Mouse (Mus musculus): ENCODE data around the gene Hk3. TPM values are rescaled to one million over a fixed set of nuclear protein-coding genes. Genes with fewer than 3 reads are reported as not detected.

The Hk3 gene
- polyA plus RNA-seq, 1 experiment from 2014 or later, result 0.87 TPM

GRCm38 (mm10) chr13:55000433-55000832, 20.8 kb downstream of the Hk3 start:
- Histone ChIP-seq H3K27me3 (peaks cover 48% of the 10 kb centered on the region), H3K36me3 (peaks cover 26% of the 10 kb centered on the region)
- 86% methylated on average over 10 of the region's 10 CpGs for WGBS

DNA sequence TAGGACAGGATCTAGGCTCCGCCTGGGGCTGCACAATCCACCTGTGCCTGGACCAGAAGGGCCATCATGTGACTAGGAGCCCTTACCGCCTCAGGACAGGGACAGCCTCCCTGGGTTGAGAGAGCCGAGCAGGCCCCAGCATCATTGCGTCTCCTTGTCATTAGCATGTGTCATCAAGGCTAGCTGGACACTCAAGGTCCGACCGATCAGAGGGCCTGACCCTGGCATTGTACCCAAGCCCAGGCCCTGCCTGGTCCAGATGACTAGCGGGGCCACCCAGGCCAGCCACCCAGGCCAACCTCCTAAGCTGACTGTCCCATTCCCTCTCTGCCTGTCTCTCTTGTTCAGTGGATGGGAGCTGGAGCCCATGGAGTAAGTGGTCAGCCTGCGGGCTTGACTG, 23.6 kb downstream of the Hk3 start:
- H3K27ac ChIP-seq, result no peak overlapping the region
- peaks cover 14% of the 10 kb centered on the region; the same call in 1 of the 2 replicates for H3K36me3 ChIP-seq
- no peak for ATAC-seq
- peaks cover 33% of the 10 kb centered on the region for H3K27me3 ChIP-seq
- 84% methylated on average over 8 of the region's 8 CpGs for WGBS
- no peak overlapping the region for H3K4me2 ChIP-seq (replicated peaks)
- peaks cover 34% of the 10 kb centered on the region for H3K4me1 ChIP-seq (replicated peaks)
- H3K4me3 ChIP-seq (replicated peaks), result no peak overlapping the region
- H3K9ac ChIP-seq (replicated peaks), result no peak overlapping the region
- H3K9me3 ChIP-seq, result no peaks in the 10 kb centered on the region

More at GRCm38 (mm10) chr13:55000433-55000832, 20.8 kb downstream of the Hk3 start:
- Histone ChIP-seq H3K9me3 (no peaks in the 10 kb centered on the region), H3K4me2 (replicated peaks) (no peak overlapping the region), H3K27ac (no peak overlapping the region), H3K4me1 (replicated peaks) (peaks cover 17% of the 10 kb centered on the region), H3K9ac (replicated peaks) (no peak overlapping the region), H3K4me3 (replicated peaks) (no peak overlapping the region)
- ATAC-seq, result no peak

- ATAC-seq, result peak; percentile 27; the same call in 1 of the 2 replicates
- WGBS, result 48% methylated on average over 6 of the region's 6 CpGs
- H3K27me3 ChIP-seq, result peaks cover 36% of the 10 kb centered on the region
- peaks cover 9% of the 10 kb centered on the region for H3K36me3 ChIP-seq
- H3K27ac ChIP-seq, result peak overlapping the region; percentile 78; the same call in 1 of the 2 replicates
- H3K9me3 ChIP-seq, result no peaks in the 10 kb centered on the region
- peaks cover 34% of the 10 kb centered on the region for H3K4me1 ChIP-seq (replicated peaks)
- H3K4me2 ChIP-seq (replicated peaks), result no peak overlapping the region
- no peak overlapping the region for H3K4me3 ChIP-seq (replicated peaks)
- H3K9ac ChIP-seq (replicated peaks), result no peak overlapping the region
Observed at GRCm38 (mm10) chr13:54995161-54995560, 26.0 kb downstream of the Hk3 start.

DNA sequence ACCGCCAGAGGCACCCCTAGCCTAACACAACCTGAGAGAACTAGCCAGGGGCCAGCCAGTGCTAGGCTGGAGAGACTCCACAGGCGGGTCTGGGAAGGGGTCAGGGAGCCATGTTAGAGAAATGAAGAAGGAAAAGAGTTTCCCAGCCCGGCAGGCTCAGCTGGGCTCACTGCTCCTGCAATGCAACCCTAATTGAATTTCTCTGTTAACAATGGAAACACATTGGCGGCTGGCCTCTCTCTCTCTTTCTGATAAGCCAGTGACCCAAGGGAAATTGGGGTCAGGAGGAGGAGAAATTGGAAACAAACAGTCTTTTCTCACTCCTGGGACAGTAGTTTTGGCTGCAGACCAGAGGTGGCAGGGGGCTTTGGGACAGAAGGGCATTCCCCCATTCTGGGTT, 26.6 kb downstream of the Hk3 start:
- Histone ChIP-seq H3K27ac (peak overlapping the region; percentile 78), H3K9ac (replicated peaks) (no peak overlapping the region), H3K4me1 (replicated peaks) (peaks cover 38% of the 10 kb centered on the region), H3K9me3 (no peaks in the 10 kb centered on the region), H3K36me3 (peaks cover 3% of the 10 kb centered on the region), H3K27me3 (peaks cover 31% of the 10 kb centered on the region), H3K4me3 (replicated peaks) (no peak overlapping the region), H3K4me2 (replicated peaks) (no peak overlapping the region)
- WGBS, result 4% methylated on average over 4 of the region's 4 CpGs
- peak; percentile 18 for ATAC-seq

- no peak overlapping the region for H3K4me2 ChIP-seq (replicated peaks)
- no peak overlapping the region for H3K27ac ChIP-seq
- H3K36me3 ChIP-seq, result no peaks in the 10 kb centered on the region; the same call in 1 of the 2 replicates
- no peak overlapping the region for H3K4me3 ChIP-seq (replicated peaks)
- H3K9ac ChIP-seq (replicated peaks), result no peak overlapping the region
- H3K27me3 ChIP-seq, result peaks cover 32% of the 10 kb centered on the region
- no peaks in the 10 kb centered on the region for H3K9me3 ChIP-seq
- peaks cover 42% of the 10 kb centered on the region for H3K4me1 ChIP-seq (replicated peaks)
- 82% methylated on average over 7 of the region's 7 CpGs for WGBS
- ATAC-seq, result no peak
Observed at GRCm38 (mm10) chr13:54992215-54992614, 29.0 kb downstream of the Hk3 start.

GRCm38 (mm10) chr13:54988181-54988760, 32.9 kb downstream of the Hk3 start:
- H3K27ac ChIP-seq, result no peak overlapping the region
- H3K9ac ChIP-seq (replicated peaks), result no peak overlapping the region
- H3K27me3 ChIP-seq, result peaks cover 30% of the 10 kb centered on the region
- H3K4me1 ChIP-seq (replicated peaks), result peaks cover 23% of the 10 kb centered on the region
- ATAC-seq, result no peak
- H3K9me3 ChIP-seq, result no peaks in the 10 kb centered on the region
- WGBS, result 63% methylated on average over 7 of the region's 7 CpGs
- no peak overlapping the region for H3K4me3 ChIP-seq (replicated peaks)
- no peaks in the 10 kb centered on the region; the same call in 1 of the 2 replicates for H3K36me3 ChIP-seq
- H3K4me2 ChIP-seq (replicated peaks), result no peak overlapping the region

DNA sequence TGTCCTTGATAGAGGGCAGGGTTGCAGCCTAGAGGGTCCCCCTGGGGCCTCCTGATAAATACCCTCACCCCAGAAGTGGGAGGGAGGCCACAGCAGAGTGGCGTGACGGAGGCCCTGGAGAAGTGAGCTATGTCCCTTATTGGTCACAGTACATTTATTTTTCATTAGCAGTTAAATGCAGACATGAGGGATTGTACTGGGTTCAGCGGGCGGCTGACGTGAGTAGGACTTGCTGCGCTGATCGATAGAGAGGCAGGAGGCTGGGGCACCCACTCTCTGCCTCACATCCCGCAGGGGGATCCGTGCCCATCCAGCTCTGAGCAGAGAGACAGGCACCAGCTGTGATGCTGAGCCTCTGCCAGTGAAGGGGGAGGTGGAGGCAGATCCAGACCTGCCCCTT, 33.8 kb downstream of the Hk3 start:
- Histone ChIP-seq H3K27me3 (peaks cover 27% of the 10 kb centered on the region), H3K4me1 (replicated peaks) (peaks cover 21% of the 10 kb centered on the region), H3K9me3 (no peaks in the 10 kb centered on the region), H3K4me3 (replicated peaks) (no peak overlapping the region), H3K4me2 (replicated peaks) (no peak overlapping the region), H3K27ac (0 out of 2 replicates have a peak overlapping the region, but pooled peaks have one; percentile 25), H3K36me3 (no peaks in the 10 kb centered on the region; the same call in 1 of the 2 replicates), H3K9ac (replicated peaks) (0 out of 2 replicates have a peak overlapping the region, but pooled peaks have one; percentile 0)
- peak; percentile 40 for ATAC-seq
- WGBS, result 50% methylated on average over 9 of the region's 9 CpGs

- no peaks in the 10 kb centered on the region for H3K36me3 ChIP-seq
- H3K9me3 ChIP-seq, result no peaks in the 10 kb centered on the region
- H3K4me3 ChIP-seq (replicated peaks), result no peak overlapping the region
- H3K4me1 ChIP-seq (replicated peaks), result peaks cover 48% of the 10 kb centered on the region
- H3K27me3 ChIP-seq, result peaks cover 37% of the 10 kb centered on the region
- WGBS, result 59% methylated on average over 2 of the region's 2 CpGs
- no peak overlapping the region for H3K27ac ChIP-seq
- no peak overlapping the region for H3K9ac ChIP-seq (replicated peaks)
- ATAC-seq, result no peak
- H3K4me2 ChIP-seq (replicated peaks), result no peak overlapping the region
Observed at GRCm38 (mm10) chr13:54983614-54984013, 37.6 kb downstream of the Hk3 start.

DNA sequence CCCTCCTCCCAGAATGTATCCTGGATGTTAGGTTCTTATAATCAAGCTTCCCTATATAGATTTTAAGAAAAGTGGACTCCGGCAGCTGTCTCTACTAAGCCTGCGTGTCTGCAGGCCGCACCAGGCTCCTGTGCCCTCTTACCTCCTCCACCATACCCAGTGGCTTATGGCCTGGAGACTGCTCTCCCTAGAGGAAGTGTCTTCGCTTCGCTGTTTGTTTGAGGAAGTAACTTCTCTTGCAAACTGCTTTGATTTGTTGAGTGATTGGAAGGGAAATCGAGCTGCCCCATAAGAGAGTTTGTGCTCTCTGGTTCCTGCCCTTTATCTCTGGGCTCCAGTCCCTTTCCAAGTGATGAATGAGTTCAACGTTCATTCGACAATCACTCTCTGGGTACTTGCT, 38.2 kb downstream of the Hk3 start:
- ATAC-seq, result no peak
- H3K9me3 ChIP-seq, result no peaks in the 10 kb centered on the region
- no peak overlapping the region for H3K27ac ChIP-seq
- H3K4me1 ChIP-seq (replicated peaks), result peaks cover 50% of the 10 kb centered on the region
- H3K27me3 ChIP-seq, result peaks cover 39% of the 10 kb centered on the region; the same call in 1 of the 2 replicates
- WGBS, result 88% methylated on average over 8 of the region's 8 CpGs
- no peak overlapping the region for H3K9ac ChIP-seq (replicated peaks)
- H3K4me3 ChIP-seq (replicated peaks), result no peak overlapping the region
- no peaks in the 10 kb centered on the region for H3K36me3 ChIP-seq
- no peak overlapping the region for H3K4me2 ChIP-seq (replicated peaks)

DNA sequence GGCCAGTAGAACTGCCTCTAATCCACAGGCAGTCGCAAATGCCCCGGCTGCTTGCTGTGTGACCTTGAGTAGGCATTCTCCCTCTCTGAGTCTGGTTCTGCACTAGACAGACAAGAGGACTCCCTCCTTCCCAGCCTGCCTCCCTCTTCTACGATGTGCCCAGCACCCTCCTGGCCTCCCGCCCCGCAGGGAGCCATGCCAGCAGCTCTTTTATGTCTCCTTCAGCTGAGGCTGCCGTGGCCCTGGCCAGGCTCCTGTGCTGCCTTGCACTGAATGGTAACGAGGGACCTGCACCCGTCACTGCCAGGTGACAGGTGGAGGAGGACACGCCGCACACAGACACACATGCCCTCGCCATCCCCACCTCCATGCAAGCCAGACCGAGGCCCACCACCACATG, 40.2 kb downstream of the Hk3 start:
- Histone ChIP-seq H3K27me3 (peaks cover 37% of the 10 kb centered on the region), H3K4me2 (replicated peaks) (no peak overlapping the region), H3K27ac (no peak overlapping the region), H3K4me3 (replicated peaks) (no peak overlapping the region), H3K36me3 (no peaks in the 10 kb centered on the region), H3K9ac (replicated peaks) (no peak overlapping the region), H3K9me3 (no peaks in the 10 kb centered on the region), H3K4me1 (replicated peaks) (peaks cover 52% of the 10 kb centered on the region)
- peak; percentile 22; the same call in 1 of the 2 replicates for ATAC-seq
- 62% methylated on average over 12 of the region's 12 CpGs for WGBS

- ATAC-seq, result no peak
- no peaks in the 10 kb centered on the region for H3K36me3 ChIP-seq
- H3K4me2 ChIP-seq (replicated peaks), result no peak overlapping the region
- H3K27me3 ChIP-seq, result peaks cover 36% of the 10 kb centered on the region
- WGBS, result 39% methylated on average over 8 of the region's 8 CpGs
- H3K4me3 ChIP-seq (replicated peaks), result no peak overlapping the region
- H3K9me3 ChIP-seq, result no peaks in the 10 kb centered on the region
- no peak overlapping the region for H3K27ac ChIP-seq
- H3K4me1 ChIP-seq (replicated peaks), result peaks cover 65% of the 10 kb centered on the region
- H3K9ac ChIP-seq (replicated peaks), result no peak overlapping the region; the same call in 1 of the 2 replicates
Observed at GRCm38 (mm10) chr13:54978804-54979203, 42.4 kb downstream of the Hk3 start.

DNA sequence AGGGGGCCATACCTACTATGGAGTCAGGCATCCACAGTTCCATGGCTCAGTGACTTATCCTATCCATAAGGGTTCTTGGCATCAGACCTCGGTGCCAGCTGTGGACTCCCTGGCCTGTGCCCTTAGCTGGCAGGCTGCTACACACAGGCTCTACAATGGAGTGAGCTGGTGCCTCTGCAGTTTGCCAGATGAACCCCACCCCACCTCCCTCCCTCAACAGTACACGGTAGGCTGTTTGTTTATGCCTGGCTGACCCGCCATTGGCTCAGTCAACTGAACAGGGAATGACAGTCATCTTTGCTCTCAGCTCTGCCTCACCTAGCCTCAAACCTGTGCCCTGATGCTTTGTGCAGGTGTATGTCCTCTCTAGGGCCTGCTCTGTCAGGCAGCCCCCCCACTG, 45.6 kb downstream of the Hk3 start:
- no peak overlapping the region for H3K4me2 ChIP-seq (replicated peaks)
- no peak for ATAC-seq
- no peaks in the 10 kb centered on the region for H3K9me3 ChIP-seq
- H3K27ac ChIP-seq, result no peak overlapping the region
- no peak overlapping the region for H3K9ac ChIP-seq (replicated peaks)
- no peaks in the 10 kb centered on the region for H3K36me3 ChIP-seq
- no peak overlapping the region for H3K4me3 ChIP-seq (replicated peaks)
- H3K4me1 ChIP-seq (replicated peaks), result peaks cover 53% of the 10 kb centered on the region
- WGBS, result 59% methylated on average over 3 of the region's 3 CpGs
- H3K27me3 ChIP-seq, result peaks cover 42% of the 10 kb centered on the region

Data from midbrain, embryonic 13.5 days (tissue).